Mouse (Mus musculus) erythroblast, embryonic 14.5 days (primary cell): ENCODE data around the gene Gm9745.
"Not testable (repeated sequence)": the region's sequence is repeated elsewhere in the genome, so short reads cannot be mapped to it uniquely, and the experiment has no call there.

Experiments
- GATA1 ChIP-seq: IDR thresholded peaks from 2 replicates; pipeline ENCODE4 v1.6.1; 2012; ENCODE audit warnings: low read length, inconsistent platforms, mixed read lengths
- TAL1 ChIP-seq: IDR thresholded peaks from 3 replicates; pipeline ENCODE4 v1.6.1; 2012; ENCODE audit warnings: low read length, inconsistent platforms, mixed read lengths

- not testable (repeated sequence) for TF ChIP-seq TAL1, GATA1
Observed at GRCm38 (mm10) chr13:8913890-8914289, 34.1 kb downstream of the Gm9745 start.
